Mouse (Mus musculus): ENCODE data around the gene Nkx2-2.
"Not testable (repeated sequence)": the region's sequence is repeated elsewhere in the genome, so short reads cannot be mapped to it uniquely, and the experiment has no call there.

Gene Nkx2-2

DNA sequence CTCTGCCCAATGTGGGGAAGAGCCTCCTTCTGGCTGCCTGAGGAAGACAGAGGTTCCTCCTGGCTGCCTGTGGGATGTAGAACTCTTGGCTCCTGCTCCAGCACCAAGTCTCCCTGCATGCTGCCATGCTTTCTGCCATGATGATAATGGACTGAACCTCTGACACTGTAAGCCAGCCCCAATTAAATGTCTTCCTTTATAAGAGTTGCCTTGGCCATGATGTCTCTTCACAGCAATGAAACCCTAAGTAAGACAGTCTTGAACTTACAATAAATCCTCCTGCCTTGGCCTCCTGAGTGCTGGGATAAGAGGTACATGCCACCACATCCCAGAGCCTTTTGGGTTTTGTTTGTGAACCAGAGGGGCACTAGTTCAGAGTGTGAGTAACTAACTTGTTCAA lies 20.3 kb downstream of the Nkx2-2 start:
- Histone ChIP-seq H3K4me1 (replicated peaks; ENCODE audit: low read depth, low read length) (peaks cover 10% of the 10 kb centered on the region), H3K4me3 (replicated peaks; ENCODE audit: low read length) (no peak overlapping the region), H3K9me3 (ENCODE audit: low read length) (no peaks in the 10 kb centered on the region), H3K27me3 (ENCODE audit: insufficient read depth, low read length) (peaks cover 48% of the 10 kb centered on the region), H3K36me3 (ENCODE audit: insufficient read depth, low read length) (no peaks in the 10 kb centered on the region)
- TF ChIP-seq NANOG (IDR thresholded peaks at IDR 0.05; ENCODE audit: borderline replicate concordance, low read length) (no peak), CTCF (conservative IDR thresholded peaks at IDR 0.05; ENCODE audit: low read length) (no peak), POU5F1 (IDR thresholded peaks at IDR 0.05; ENCODE audit: borderline replicate concordance, low read length) (no peak)

DNA sequence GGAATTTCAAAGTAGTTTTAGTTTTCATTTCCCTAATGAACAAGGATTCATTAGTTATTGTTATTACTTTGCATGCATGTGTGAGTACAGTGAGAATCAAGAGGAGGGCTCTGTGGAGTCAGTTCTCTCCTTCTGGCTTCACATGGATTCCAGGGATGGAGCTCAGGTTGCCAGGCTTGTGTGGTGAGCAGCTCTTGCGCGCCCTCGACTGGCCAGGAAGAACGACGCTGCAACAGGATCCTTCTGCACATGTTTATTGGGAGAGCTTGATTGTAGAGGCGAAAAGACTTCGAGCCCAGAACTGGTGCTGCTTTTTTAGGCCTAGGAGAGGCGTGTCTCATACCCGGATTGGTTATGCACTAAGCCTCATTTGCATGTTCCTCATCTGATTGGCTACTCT lies 23.5 kb downstream of the Nkx2-2 start:
- peaks cover 27% of the 10 kb centered on the region for H3K27me3 ChIP-seq (ENCODE audit: insufficient read depth, low read length)
- H3K4me1 ChIP-seq (replicated peaks; ENCODE audit: low read depth, low read length): not testable (repeated sequence)

DNA sequence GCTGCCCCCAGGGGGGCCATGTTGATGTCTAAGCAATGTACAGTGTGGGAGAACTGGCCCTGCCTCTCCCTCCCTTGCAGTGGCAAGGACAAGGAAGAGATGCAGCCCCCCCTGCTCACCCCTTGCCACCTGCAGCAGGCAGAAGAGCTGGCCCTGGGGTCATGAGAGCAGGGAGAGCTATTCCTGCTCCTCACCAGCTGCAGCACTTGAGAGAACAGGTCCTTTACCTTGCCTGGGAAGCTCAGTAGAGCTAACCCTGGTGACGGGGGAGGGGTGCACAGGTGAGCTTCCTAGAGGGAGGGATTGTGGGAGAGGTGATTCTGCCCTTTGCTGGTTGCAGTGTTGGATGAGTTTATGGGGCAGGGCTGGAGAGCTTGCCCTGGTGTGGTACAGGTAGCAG lies 28.2 kb downstream of the Nkx2-2 start:
- H3K9me3 ChIP-seq (ENCODE audit: low read length): no peaks in the 10 kb centered on the region
- no peaks in the 10 kb centered on the region for H3K4me1 ChIP-seq (replicated peaks; ENCODE audit: low read depth, low read length)
- TF ChIP-seq POU5F1 (IDR thresholded peaks at IDR 0.05; ENCODE audit: borderline replicate concordance, low read length) (no peak), NANOG (IDR thresholded peaks at IDR 0.05; ENCODE audit: borderline replicate concordance, low read length) (no peak), CTCF (conservative IDR thresholded peaks at IDR 0.05; ENCODE audit: low read length) (no peak)

More for the DNA sequence above, 23.5 kb downstream of the Nkx2-2 start:
- H3K9me3 ChIP-seq (ENCODE audit: low read length); H3K4me3 ChIP-seq (replicated peaks; ENCODE audit: low read length); H3K36me3 ChIP-seq (ENCODE audit: insufficient read depth, low read length): not testable (repeated sequence)

DNA sequence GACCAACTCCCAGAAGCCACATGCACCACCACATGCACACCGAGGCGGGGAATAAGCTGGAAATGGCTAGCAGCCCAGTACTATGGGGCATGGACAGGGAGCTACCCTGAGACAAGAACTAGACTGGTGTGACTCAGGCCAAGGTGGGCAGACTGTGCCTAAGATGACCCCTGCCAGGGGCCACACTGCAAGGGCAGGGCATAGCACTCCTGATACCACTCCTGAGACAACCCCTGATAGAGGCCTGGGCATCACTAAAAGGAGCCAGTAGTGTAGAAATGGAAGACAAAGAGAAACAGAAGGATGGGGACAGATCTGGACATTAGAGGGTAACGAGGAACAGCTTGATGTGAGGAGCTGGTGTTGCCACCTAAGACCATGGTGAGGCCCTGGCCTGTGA lies 28.7 kb downstream of the Nkx2-2 start:
- no peaks in the 10 kb centered on the region for H3K36me3 ChIP-seq (ENCODE audit: insufficient read depth, low read length)
- H3K27me3 ChIP-seq (ENCODE audit: insufficient read depth, low read length): peaks cover 3% of the 10 kb centered on the region
- no peaks in the 10 kb centered on the region for H3K4me1 ChIP-seq (replicated peaks; ENCODE audit: low read depth, low read length)
- H3K9me3 ChIP-seq (ENCODE audit: low read length): no peaks in the 10 kb centered on the region
- H3K4me3 ChIP-seq (replicated peaks; ENCODE audit: low read length): no peak overlapping the region
- TF ChIP-seq CTCF (conservative IDR thresholded peaks at IDR 0.05; ENCODE audit: low read length): no peak
- no peak for TF ChIP-seq POU5F1 (IDR thresholded peaks at IDR 0.05; ENCODE audit: borderline replicate concordance, low read length)
- TF ChIP-seq NANOG (IDR thresholded peaks at IDR 0.05; ENCODE audit: borderline replicate concordance, low read length): no peak

More for the DNA sequence above, 28.2 kb downstream of the Nkx2-2 start:
- Histone ChIP-seq H3K36me3 (ENCODE audit: insufficient read depth, low read length) (no peaks in the 10 kb centered on the region), H3K27me3 (ENCODE audit: insufficient read depth, low read length) (peaks cover 3% of the 10 kb centered on the region), H3K4me3 (replicated peaks; ENCODE audit: low read length) (no peak overlapping the region)

DNA sequence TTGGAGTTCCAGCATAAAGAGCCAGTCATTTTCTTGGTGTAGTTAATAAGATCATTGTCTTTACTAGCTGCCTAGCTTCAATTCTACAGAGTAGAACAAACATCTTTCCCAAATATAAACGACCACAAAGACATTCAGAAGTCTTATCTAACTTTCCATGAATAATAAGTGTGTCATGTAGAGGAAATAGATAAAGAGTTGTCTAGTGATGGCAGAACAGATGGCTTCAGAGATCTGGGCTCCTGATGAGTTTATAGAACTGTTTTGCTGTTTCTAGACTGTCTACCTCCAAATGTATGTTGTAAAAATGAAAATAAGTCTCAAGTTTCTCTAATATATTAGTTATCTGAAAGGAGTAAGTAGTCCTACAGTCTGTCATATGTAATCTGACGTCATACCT lies 41.5 kb downstream of the Nkx2-2 start:
- no peaks in the 10 kb centered on the region for H3K36me3 ChIP-seq (ENCODE audit: insufficient read depth, low read length)
- no peaks in the 10 kb centered on the region for H3K27me3 ChIP-seq (ENCODE audit: insufficient read depth, low read length)
- no peak for TF ChIP-seq POU5F1 (IDR thresholded peaks at IDR 0.05; ENCODE audit: borderline replicate concordance, low read length)
- no peak for TF ChIP-seq NANOG (IDR thresholded peaks at IDR 0.05; ENCODE audit: borderline replicate concordance, low read length)
- TF ChIP-seq CTCF (conservative IDR thresholded peaks at IDR 0.05; ENCODE audit: low read length): no peak
- H3K4me3 ChIP-seq (replicated peaks; ENCODE audit: low read length): no peak overlapping the region
- no peaks in the 10 kb centered on the region for H3K9me3 ChIP-seq (ENCODE audit: low read length)
- no peaks in the 10 kb centered on the region for H3K4me1 ChIP-seq (replicated peaks; ENCODE audit: low read depth, low read length)
